ENCODE assay signal across 8 mouse cellular contexts in genomic region chr14:121365991-121366728, GRCm38 (mm10). TPM values are rescaled to one million over a fixed set of nuclear protein-coding genes. Genes with fewer than 3 reads are reported as not detected.
DNase-seq lines count a peak whose midpoint lies in the region; ATAC-seq and TF ChIP-seq lines count a peak whose summit lies in the region.

No protein-coding gene starts in this region.

- TF ChIP-seq EP300 in liver, embryonic 14.5 days (IDR thresholded peaks at IDR 0.05; ENCODE audit: low read depth): no peak

- H3K9me3 ChIP-seq in kidney, embryonic 16.5 days (ENCODE audit: low read length): no peaks in the 10 kb centered on the region
- H3K9me3 ChIP-seq in forebrain, embryonic 12.5 days: 0 out of 2 replicates have a peak, but pooled peaks cover 3% of the 10 kb centered on the region
- no peaks in the 10 kb centered on the region for H3K9me3 ChIP-seq in liver, embryonic 14.5 days (ENCODE audit: control insufficient read depth, low read length)
- H3K9me3 ChIP-seq in stomach, embryonic 14.5 days (ENCODE audit: control insufficient read depth, low read depth, low read length): no peaks in the 10 kb centered on the region

- H3K27me3 ChIP-seq in kidney, embryonic 16.5 days (ENCODE audit: insufficient read depth, low read length): no peaks in the 10 kb centered on the region
- H3K27me3 ChIP-seq in forebrain, embryonic 12.5 days: no peaks in the 10 kb centered on the region
- H3K27me3 ChIP-seq in liver, embryonic 14.5 days (ENCODE audit: control insufficient read depth, insufficient read depth, low read length): no peaks in the 10 kb centered on the region
- H3K27me3 ChIP-seq in stomach, embryonic 14.5 days (ENCODE audit: control insufficient read depth, insufficient read depth, low read length): no peaks in the 10 kb centered on the region

- no peak for DNase-seq in kidney, adult 9 months
- peak in 2 of 3 experiments; percentile 53 to 63 for DNase-seq in liver, embryonic 14.5 days (ENCODE audit: low read depth in 3 of 3, low spot score in 3 of 3)
- DNase-seq in right cerebral cortex, postnatal 14 days: no peak
- DNase-seq in gastrocnemius, postnatal 4 days (ENCODE audit: low spot score in 2 of 2): no peak
- DNase-seq in kidney, postnatal 14 days: no peak

- H3K4me3 ChIP-seq in kidney, embryonic 16.5 days (ENCODE audit: low read length): no peak overlapping the region
- no peak overlapping the region for H3K4me3 ChIP-seq in forebrain, embryonic 12.5 days (replicated peaks)
- peak overlapping the region; percentile 29 to 47 for H3K4me3 ChIP-seq in liver, embryonic 14.5 days (ENCODE audit: insufficient read depth in 1 of 2, low read depth in 2 of 2, low read length in 2 of 2)
- no peak overlapping the region for H3K4me3 ChIP-seq in stomach, embryonic 14.5 days (ENCODE audit: low read depth, low read length)

- H3K27ac ChIP-seq in kidney, embryonic 16.5 days (ENCODE audit: low read length): peak overlapping the region; percentile 16; the same call in 1 of the 2 replicates
- H3K27ac ChIP-seq in forebrain, embryonic 12.5 days: 0 out of 2 replicates have a peak overlapping the region, but pooled peaks have one; percentile 14
- peak overlapping the region; percentile 83 for H3K27ac ChIP-seq in liver, embryonic 14.5 days
- peak overlapping the region; percentile 53 for H3K27ac ChIP-seq in stomach, embryonic 14.5 days (ENCODE audit: low read length)

- TF ChIP-seq CTCF in liver, embryonic 14.5 days (IDR thresholded peaks at IDR 0.05; ENCODE audit: low read depth): no peak

- peak overlapping the region; percentile 30; the same call in 1 of the 2 replicates for H3K9ac ChIP-seq in kidney, embryonic 16.5 days (replicated peaks; ENCODE audit: low read length)
- H3K9ac ChIP-seq in forebrain, embryonic 12.5 days: 0 out of 2 replicates have a peak overlapping the region, but pooled peaks have one; percentile 13
- peak overlapping the region; percentile 74 for H3K9ac ChIP-seq in liver, embryonic 14.5 days (replicated peaks)
- H3K9ac ChIP-seq in stomach, embryonic 14.5 days (replicated peaks; ENCODE audit: low read depth, low read length): no peak overlapping the region

- no peaks in the 10 kb centered on the region for H3K36me3 ChIP-seq in kidney, embryonic 16.5 days (ENCODE audit: insufficient read depth, low read length)
- H3K36me3 ChIP-seq in forebrain, embryonic 12.5 days (replicated peaks): peaks cover 22% of the 10 kb centered on the region; the same call in 1 of the 2 replicates
- H3K36me3 ChIP-seq in liver, embryonic 14.5 days (replicated peaks; ENCODE audit: control insufficient read depth, insufficient read depth, low read depth): peaks cover 8% of the 10 kb centered on the region
- no peaks in the 10 kb centered on the region; the same call in 1 of the 2 replicates for H3K36me3 ChIP-seq in stomach, embryonic 14.5 days (ENCODE audit: control insufficient read depth, insufficient read depth, low read length)

- peaks cover 57% of the 10 kb centered on the region for H3K4me1 ChIP-seq in kidney, embryonic 16.5 days (ENCODE audit: insufficient read depth, low read length)
- peaks cover 49% of the 10 kb centered on the region for H3K4me1 ChIP-seq in forebrain, embryonic 12.5 days
- peaks cover 87 to 95% of the 10 kb centered on the region in 2 experiments for H3K4me1 ChIP-seq in liver, embryonic 14.5 days (replicated peaks; ENCODE audit: control insufficient read depth in 2 of 2, insufficient read depth in 2 of 2, low read length in 1 of 2)
- H3K4me1 ChIP-seq in stomach, embryonic 14.5 days (ENCODE audit: control insufficient read depth, insufficient read depth, low read length): peaks cover 56% of the 10 kb centered on the region

- WGBS in kidney, embryonic 16.5 days: 48% methylated on average over 17 of the region's 17 CpGs
- WGBS in forebrain, embryonic 12.5 days: 78% methylated on average over 17 of the region's 17 CpGs
- 14% methylated on average over 17 of the region's 17 CpGs for WGBS in liver, embryonic 14.5 days (ENCODE audit: insufficient replicate concordance)
- 61% methylated on average over 17 of the region's 17 CpGs for WGBS in stomach, embryonic 14.5 days

- peak; percentile 64 for ATAC-seq in kidney, embryonic 16.5 days (ENCODE audit: low FRiP score, low TSS enrichment)
- ATAC-seq in forebrain, embryonic 12.5 days (ENCODE audit: low FRiP score): no peak
- peak; percentile 82 for ATAC-seq in liver, embryonic 14.5 days (ENCODE audit: insufficient read depth)
- peak; percentile 55 for ATAC-seq in stomach, embryonic 14.5 days (ENCODE audit: insufficient number of reproducible peaks, insufficient read depth, low FRiP score, low read depth)

- no peak overlapping the region for H3K4me2 ChIP-seq in kidney, embryonic 16.5 days (replicated peaks; ENCODE audit: low read depth, low read length)
- no peak overlapping the region for H3K4me2 ChIP-seq in forebrain, embryonic 12.5 days
- H3K4me2 ChIP-seq in liver, embryonic 14.5 days (ENCODE audit: low read depth): peak overlapping the region; percentile 88
- H3K4me2 ChIP-seq in stomach, embryonic 14.5 days (replicated peaks; ENCODE audit: low read depth, low read length): 0 out of 2 replicates have a peak overlapping the region, but pooled peaks have one; percentile 8

RNA-seq across cellular contexts. Expression of gene Stk24, which starts 13.7 kb away (rescaled TPM):
- polyA plus RNA-seq in kidney, embryonic 16.5 days (2015; fragmentation: Nextera tagmentation; extraction: Ambion mirVana): 34.8 and 38.0 TPM in 2 replicates
- 41.3 and 41.9 TPM in 2 replicates for polyA plus RNA-seq in forebrain, embryonic 12.5 days (2016; fragmentation: Nextera tagmentation; extraction: Ambion mirVana)
- 16.2 and 22.5 TPM in 2 replicates for polyA plus RNA-seq in liver, embryonic 14.5 days (2012; rRNA removed)
- 31.0 and 36.7 TPM in 2 replicates for polyA plus RNA-seq in liver, embryonic 14.5 days (2014; fragmentation: Nextera tagmentation; extraction: Ambion mirVana)
- 46.3 and 48.5 TPM in 2 replicates for polyA plus RNA-seq in stomach, embryonic 14.5 days (2014; fragmentation: Nextera tagmentation; extraction: Ambion mirVana)
- total RNA-seq in gastrocnemius, postnatal 4 days (2021): 10 to 100 TPM; 57.8 to 61.6 TPM

Comparison
In these comparisons a context has a peak if more than half of its experiments do, and no peak if none do; other contexts are left out.
1. H3K27ac ChIP-seq: peak in every context shown above with its lines; median percentile 83 in liver, embryonic 14.5 days; 53 in stomach, embryonic 14.5 days; 16 in kidney, embryonic 16.5 days; 14 in forebrain, embryonic 12.5 days.
2. H3K4me2 ChIP-seq: peak in liver, embryonic 14.5 days (single experiment) and stomach, embryonic 14.5 days (single experiment); none in kidney, embryonic 16.5 days (single experiment) and forebrain, embryonic 12.5 days (single experiment).
3. H3K4me3 ChIP-seq: peak in liver, embryonic 14.5 days (2 of 2); none in kidney, embryonic 16.5 days (single experiment), forebrain, embryonic 12.5 days (single experiment) and stomach, embryonic 14.5 days (single experiment).
4. DNase-seq: peak in liver, embryonic 14.5 days (2 of 3); none in kidney, adult 9 months (single experiment), right cerebral cortex, postnatal 14 days (single experiment), gastrocnemius, postnatal 4 days (0 of 2) and kidney, postnatal 14 days (single experiment).